Mouse (Mus musculus) C2C12 (cell line): ENCODE measurements around the gene Arfgef2. TPM values are rescaled to one million over a fixed set of nuclear protein-coding genes. Genes with fewer than 3 reads are reported as not detected.

Source experiments
- H3K27me3 ChIP-seq: one replicate; pipeline ENCODE4 v1.6.1; 2011; ENCODE audit not compliant: control insufficient read depth, insufficient read depth, insufficient read length
- H3K36me3 ChIP-seq: one replicate; pipeline ENCODE4 v1.6.1; 2011; ENCODE audit not compliant: control insufficient read depth, insufficient read depth
- H3K4me3 ChIP-seq: one replicate; pipeline ENCODE4 v1.5.1; 2011; ENCODE audit warnings: mild to moderate bottlenecking, control low read depth; ENCODE audit not compliant: poor library complexity, insufficient read depth, severe bottlenecking
- H3K79me2 ChIP-seq: one replicate; pipeline ENCODE4 v1.6.1; 2011; ENCODE audit not compliant: control insufficient read depth, insufficient read depth
- H3K79me3 ChIP-seq: one replicate; pipeline ENCODE4 v1.6.1; 2011; ENCODE audit warnings: low read depth, control low read depth
- H3ac ChIP-seq: one replicate; pipeline ENCODE3; 2011; ENCODE audit warnings: low read depth; ENCODE audit not compliant: control insufficient read depth, insufficient read length
- CEBPB ChIP-seq: IDR thresholded peaks from one replicate; pipeline ENCODE4 v1.6.1; 2011; ENCODE audit warnings: low read depth, mild to moderate bottlenecking, control low read depth, moderate library complexity
- CTCF ChIP-seq: IDR thresholded peaks from one replicate; pipeline ENCODE4 v1.5.1; 2011; ENCODE audit not compliant: control insufficient read depth, insufficient read depth, insufficient read length
- FOSL1 ChIP-seq: IDR thresholded peaks from one replicate; pipeline ENCODE4 v1.8.0; 2011; ENCODE audit warnings: mild to moderate bottlenecking, low read length; ENCODE audit not compliant: poor library complexity, insufficient read depth, severe bottlenecking
- MAX ChIP-seq: IDR thresholded peaks from one replicate; pipeline ENCODE4 v1.6.1; 2011; ENCODE audit warnings: mild to moderate bottlenecking, control low read depth
- MYOD1 ChIP-seq: IDR thresholded peaks from one replicate; pipeline ENCODE4 v1.6.1; 2011; ENCODE audit warnings: low read depth; ENCODE audit not compliant: control insufficient read depth, insufficient read length
- MYOG ChIP-seq: IDR thresholded peaks from one replicate; pipeline ENCODE4 v1.6.1; 2011; ENCODE audit not compliant: control insufficient read depth, insufficient read length; ENCODE audit errors: extremely low read depth
- USF1 ChIP-seq: IDR thresholded peaks from one replicate; pipeline ENCODE4 v1.6.1; 2011; ENCODE audit warnings: low read depth, mild to moderate bottlenecking, control low read depth, moderate library complexity
- polyA plus RNA-seq: library from polyadenylated mRNA; unstranded; fragments of >200 nt; fragmentation: generic; extraction: Trizol; gene quantifications from one replicate; pipeline ENCODE4 v1.2.1, GENCODE M21; 2012; ENCODE audit warnings: missing spikeins

Gene Arfgef2
- polyA plus RNA-seq, 1 experiment = 8.2 TPM

GRCm38 (mm10) chr2:166774275-166774674 is 31.1 kb upstream of the Arfgef2 start:
- H3K36me3 ChIP-seq = no peaks in the 10 kb centered on the region
- no peak overlapping the region for H3ac ChIP-seq
- H3K79me3 ChIP-seq = no peaks in the 10 kb centered on the region
- H3K4me3 ChIP-seq = no peak overlapping the region
- H3K27me3 ChIP-seq = no peaks in the 10 kb centered on the region
- no peaks in the 10 kb centered on the region for H3K79me2 ChIP-seq
- TF ChIP-seq FOSL1 (no peak), USF1 (no peak), CEBPB (no peak), MYOD1 (no peak), MAX (no peak)

GRCm38 (mm10) chr2:166775357-166775893 is 30.0 kb upstream of the Arfgef2 start:
- Histone ChIP-seq H3ac (no peak overlapping the region), H3K79me2 (no peaks in the 10 kb centered on the region), H3K79me3 (no peaks in the 10 kb centered on the region), H3K4me3 (no peak overlapping the region), H3K36me3 (no peaks in the 10 kb centered on the region), H3K27me3 (peaks cover 3% of the 10 kb centered on the region)
- TF ChIP-seq MYOG (no peak), CTCF (no peak), CEBPB (no peak), MAX (no peak), FOSL1 (no peak), USF1 (no peak), MYOD1 (no peak)

DNA sequence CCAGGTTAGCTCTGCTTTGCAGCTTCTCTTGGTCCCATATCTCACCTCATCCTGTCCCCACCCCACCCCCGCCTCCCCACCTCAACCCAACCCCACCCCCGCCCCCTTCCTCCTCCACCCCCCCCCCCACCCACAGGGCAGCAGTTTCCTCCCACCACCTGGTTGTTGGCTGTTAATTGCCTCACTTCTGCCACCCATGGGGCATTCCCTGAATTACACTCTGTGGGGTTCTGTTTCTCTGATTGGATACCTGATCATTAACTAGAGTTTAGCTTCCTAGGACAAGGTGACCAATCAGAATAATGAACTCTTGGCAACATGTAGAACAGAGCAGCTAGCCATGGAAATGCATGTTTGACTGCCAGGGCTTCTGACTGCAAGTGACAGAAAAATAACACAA is 29.1 kb upstream of the Arfgef2 start:
- Histone ChIP-seq H3K79me2 (no peaks in the 10 kb centered on the region), H3K36me3 (no peaks in the 10 kb centered on the region), H3K27me3 (peaks cover 7% of the 10 kb centered on the region), H3ac (no peak overlapping the region), H3K4me3 (no peak overlapping the region), H3K79me3 (no peaks in the 10 kb centered on the region)
- no peak for TF ChIP-seq USF1
- TF ChIP-seq CTCF = no peak
- TF ChIP-seq FOSL1 = no peak
- TF ChIP-seq MAX = no peak
- TF ChIP-seq MYOD1 = no peak
- TF ChIP-seq CEBPB = no peak
- no peak for TF ChIP-seq MYOG

GRCm38 (mm10) chr2:166779956-166780355 is 25.4 kb upstream of the Arfgef2 start:
- TF ChIP-seq FOSL1 = no peak
- no peak for TF ChIP-seq USF1
- TF ChIP-seq MYOG = no peak
- TF ChIP-seq MAX = no peak
- no peak for TF ChIP-seq CTCF
- no peak for TF ChIP-seq CEBPB
- TF ChIP-seq MYOD1 = no peak
- H3K36me3 ChIP-seq = no peaks in the 10 kb centered on the region
- H3K4me3 ChIP-seq = no peak overlapping the region
- H3ac ChIP-seq = no peak overlapping the region
- no peaks in the 10 kb centered on the region for H3K79me2 ChIP-seq
- peaks cover 7% of the 10 kb centered on the region for H3K27me3 ChIP-seq
- no peaks in the 10 kb centered on the region for H3K79me3 ChIP-seq

DNA sequence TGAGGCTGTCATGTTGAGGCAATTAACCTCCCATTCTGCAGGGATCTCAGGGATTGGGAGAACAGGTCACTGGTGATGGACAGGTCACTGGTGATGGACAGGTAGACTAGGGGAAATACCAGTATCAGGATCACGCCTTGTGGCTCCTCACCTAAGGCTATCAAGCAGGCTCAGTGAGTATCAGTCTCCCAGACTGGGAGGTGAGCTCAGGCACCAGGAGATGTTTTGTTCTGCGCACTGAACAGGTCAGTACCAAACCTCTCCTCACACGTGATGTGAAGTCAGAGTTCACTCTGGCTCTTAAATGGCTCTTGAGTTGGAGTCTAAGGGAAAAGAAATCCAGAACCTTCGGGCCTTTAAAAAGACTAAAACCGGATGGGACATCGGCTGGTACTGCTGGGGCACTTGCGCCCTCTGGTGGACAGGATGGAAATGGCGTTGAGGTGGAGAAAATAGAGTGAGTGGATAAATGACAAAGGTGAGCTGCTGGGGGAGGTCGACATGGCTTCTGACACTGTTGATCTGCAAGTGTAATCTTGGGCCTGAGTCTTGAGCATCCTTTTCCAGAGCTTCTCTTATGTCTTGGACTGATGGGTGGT is 24.3 kb upstream of the Arfgef2 start:
- no peak for TF ChIP-seq MAX
- TF ChIP-seq CTCF = peak; percentile 53
- no peak for TF ChIP-seq FOSL1
- no peak for TF ChIP-seq USF1
- TF ChIP-seq CEBPB = no peak
- Histone ChIP-seq H3K27me3 (peaks cover 7% of the 10 kb centered on the region), H3K79me3 (no peaks in the 10 kb centered on the region), H3K4me3 (no peak overlapping the region), H3K79me2 (no peaks in the 10 kb centered on the region), H3K36me3 (no peaks in the 10 kb centered on the region), H3ac (no peak overlapping the region)

GRCm38 (mm10) chr2:166784376-166784775 is 21.0 kb upstream of the Arfgef2 start:
- H3ac ChIP-seq = no peak overlapping the region

More at GRCm38 (mm10) chr2:166784376-166784775, 21.0 kb upstream of the Arfgef2 start:
- no peaks in the 10 kb centered on the region for H3K36me3 ChIP-seq
- H3K27me3 ChIP-seq = peaks cover 7% of the 10 kb centered on the region
- no peak overlapping the region for H3K4me3 ChIP-seq
- TF ChIP-seq MYOD1 (no peak), MAX (no peak), USF1 (no peak), FOSL1 (no peak), CEBPB (no peak), MYOG (no peak), CTCF (no peak)
- no peaks in the 10 kb centered on the region for H3K79me3 ChIP-seq
- no peaks in the 10 kb centered on the region for H3K79me2 ChIP-seq
